Mouse (Mus musculus): ENCODE results near the gene Tfdp2. TPM values are rescaled to one million over a fixed set of nuclear protein-coding genes. Genes with fewer than 3 reads are reported as not detected.
"Not testable (repeated sequence)": the region's sequence is repeated elsewhere in the genome, so short reads cannot be mapped to it uniquely, and the experiment has no call there.

Gene Tfdp2
- total RNA-seq, 2 experiments from 2014 or later = 48.6 to 49.1 TPM

DNA sequence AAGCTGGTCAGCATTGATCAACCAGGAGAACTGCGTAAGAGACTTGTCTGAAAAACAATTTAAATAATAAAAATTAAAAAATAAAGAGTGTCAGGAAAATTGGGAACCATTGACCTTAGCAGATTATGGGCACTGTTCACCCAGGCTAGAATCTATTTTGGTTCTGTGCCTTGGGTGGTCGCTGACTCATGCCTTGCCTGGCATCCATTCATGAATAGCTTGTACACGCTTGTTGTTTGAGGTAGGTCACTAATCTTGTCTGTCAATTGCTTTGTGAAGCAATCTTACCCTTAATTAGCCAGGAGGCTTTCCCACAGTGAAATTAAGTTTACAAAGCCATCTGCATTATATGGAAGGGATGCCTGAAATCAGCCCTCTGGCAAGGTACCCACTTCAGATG lies 112.7 kb downstream of the Tfdp2 start:
- DNase-seq = no peak

DNA sequence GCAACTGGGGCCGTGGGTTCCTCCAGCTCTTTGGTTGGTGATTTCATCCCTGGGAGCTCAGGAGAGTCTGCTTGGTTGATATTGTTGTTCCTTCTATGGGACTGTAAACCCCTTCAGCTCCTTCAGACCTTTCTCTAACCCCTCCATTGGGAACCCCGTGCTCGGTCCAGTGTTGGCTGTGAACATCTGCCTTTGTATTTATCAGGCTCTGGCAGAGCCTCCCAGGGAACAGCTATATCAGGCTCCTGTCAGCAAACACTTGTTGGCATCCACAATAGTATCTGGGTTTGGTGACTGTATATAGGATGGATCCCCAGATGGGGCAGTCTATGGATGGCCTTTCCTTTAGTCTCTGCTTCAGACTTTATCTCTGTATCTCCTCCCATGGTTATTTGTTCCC lies 116.0 kb downstream of the Tfdp2 start:
- DNase-seq = no peak

DNA sequence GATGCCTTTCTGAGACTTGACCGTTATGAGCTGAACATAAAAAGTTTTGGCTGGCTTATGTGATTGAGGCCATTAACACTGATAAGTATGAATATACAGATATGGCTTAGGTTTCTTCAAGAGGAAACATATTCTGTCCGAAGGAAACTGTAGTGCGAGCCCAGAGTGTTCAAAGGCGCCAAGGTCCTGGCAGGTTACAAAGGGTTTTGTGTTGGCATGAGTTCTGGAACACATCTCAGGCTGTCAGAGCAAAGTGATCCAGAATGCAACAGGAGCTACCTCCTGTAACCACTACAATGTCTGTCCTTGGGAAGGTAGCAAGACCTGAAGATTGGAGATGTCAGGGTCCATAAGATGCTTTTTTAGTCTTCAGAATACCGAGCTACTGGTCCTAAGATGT lies 123.3 kb downstream of the Tfdp2 start:
- DNase-seq = no peak

DNA sequence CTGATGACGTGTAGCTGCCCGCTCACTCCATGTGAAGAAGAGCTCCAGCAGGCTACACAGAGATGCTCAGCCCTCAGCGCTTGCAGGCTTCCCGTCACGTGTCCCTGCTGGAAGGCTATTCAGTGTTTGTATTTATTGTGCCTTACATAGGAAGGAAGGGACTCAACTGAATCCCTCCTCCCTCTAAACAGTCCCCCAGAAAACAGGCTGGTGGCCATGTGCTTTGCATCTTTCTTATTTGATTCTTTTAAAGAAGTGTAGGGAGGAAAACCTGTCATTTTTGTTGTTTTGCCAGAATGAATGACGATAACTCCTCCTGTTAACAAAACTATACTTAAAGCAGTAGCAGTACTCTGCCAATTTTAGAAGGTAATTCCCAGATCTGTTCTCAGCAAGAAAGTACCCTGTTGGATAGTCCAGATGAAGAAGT lies 124.5 kb downstream of the Tfdp2 start:
- no peak for DNase-seq

DNA sequence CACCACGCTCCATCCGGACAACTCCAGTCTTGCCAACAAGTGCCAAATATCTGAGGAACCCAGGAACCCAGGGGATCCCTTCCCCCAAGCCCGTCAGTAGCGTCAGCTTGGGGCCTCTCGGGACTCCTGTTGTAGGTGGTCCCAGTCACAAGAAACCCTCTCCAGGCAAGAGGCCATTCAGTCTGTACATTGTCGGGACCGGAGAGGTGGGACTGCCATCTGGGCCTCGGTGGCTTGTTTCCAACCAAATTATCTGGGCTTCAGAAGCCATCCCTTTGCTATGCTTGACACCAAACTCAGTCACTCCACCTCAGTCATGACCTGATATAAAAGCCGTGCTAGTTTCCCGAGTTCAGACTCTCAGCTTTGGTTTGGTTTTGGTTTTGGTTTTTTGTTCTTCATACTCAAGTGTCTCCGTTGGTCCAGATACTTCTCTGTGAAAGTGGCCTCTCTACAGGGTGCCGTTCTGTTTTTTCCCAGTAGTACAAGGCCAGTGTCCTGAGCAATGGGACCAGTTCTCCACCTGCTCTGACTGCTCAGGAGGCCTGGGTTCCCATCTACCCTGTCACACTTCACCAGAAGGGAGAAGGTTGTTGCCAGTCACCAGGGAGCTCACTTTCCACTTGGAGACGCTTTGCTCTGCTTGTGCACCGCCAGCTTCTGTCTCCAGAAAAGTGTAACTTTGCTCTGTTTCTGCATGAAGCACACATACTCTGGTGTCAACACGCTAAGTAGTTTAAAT lies 126.5 kb downstream of the Tfdp2 start:
- no peak for DNase-seq

DNA sequence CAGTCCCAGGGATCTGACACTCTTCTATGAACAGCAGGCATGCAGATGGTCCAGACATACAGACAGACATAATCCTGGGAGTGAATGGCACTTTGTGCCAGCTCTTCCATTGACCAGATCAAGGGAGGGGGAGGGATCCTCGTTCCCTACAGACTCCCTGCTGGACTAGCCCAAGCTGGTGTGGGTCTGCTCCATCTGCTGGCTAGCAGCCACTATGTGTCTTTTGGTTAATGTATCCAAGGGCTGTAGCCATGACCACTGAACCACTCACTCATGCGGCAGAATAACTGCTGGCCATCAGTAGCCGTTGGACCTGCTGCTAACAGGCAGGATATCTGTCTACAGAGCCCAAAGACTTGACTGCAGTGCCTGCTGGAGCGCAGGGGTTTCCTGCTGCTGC lies 128.4 kb downstream of the Tfdp2 start:
- no peak for DNase-seq

DNA sequence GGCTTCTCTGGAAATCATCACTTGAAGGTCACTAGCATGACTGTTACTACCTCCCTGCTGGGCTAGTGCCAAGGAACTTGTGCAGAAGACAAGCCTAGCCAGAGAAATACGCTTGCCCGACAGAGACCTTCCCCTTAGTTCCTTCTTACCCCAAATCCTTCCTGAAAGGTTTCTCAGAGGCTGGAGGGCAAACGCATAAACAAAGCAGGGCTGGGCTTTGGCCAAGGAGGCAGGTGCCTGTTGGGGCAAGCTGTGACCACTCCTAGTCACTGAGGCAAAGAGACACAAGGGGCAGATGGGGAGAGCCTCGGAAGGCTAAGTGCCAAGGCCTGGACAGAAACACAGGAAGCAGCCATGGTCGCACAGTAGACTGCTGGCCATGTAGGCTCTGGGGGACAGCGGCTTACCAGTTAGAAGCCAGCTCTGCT lies 130.4 kb downstream of the Tfdp2 start:
- DNase-seq = peak; percentile 20

DNA sequence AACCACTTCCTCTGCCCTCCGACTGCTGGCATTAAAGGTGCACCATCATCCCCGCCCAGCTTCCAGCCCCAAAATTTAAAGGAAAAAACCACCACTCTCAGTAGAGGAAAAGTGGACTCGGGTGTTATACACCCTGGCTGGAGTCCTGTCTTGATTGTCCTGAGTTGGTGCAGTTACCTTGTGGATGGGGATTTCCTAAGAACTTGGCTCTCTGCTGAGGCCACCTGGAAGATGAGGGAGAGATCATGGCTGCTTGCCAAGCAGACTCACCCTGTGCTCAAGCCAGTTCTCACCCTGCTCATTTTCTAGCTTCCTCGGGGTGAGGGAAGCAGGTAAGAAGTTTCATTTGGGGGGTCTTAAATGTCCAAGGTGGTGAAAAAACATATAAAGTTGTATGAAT lies 132.2 kb downstream of the Tfdp2 start:
- no peak for DNase-seq

DNA sequence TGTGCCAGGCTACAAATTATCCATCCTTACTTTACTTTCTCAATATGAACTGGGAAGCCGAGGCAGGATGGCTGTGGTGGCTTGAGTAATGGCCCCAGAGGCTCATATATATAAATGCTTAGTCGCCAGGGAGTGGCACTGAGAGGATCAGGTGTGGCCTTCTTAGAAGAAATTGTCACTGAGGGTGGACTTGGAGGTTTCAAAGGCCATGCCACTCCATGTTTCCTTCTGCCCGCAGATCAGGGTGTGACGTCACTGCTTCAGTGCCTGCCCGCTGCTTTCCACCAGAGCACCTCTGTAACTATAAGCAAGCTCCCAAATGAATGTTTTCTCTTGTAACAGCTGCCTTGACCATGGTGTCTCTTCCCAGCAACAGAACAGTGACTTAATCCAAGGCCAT lies 135.1 kb downstream of the Tfdp2 start:
- DNase-seq = no peak

DNA sequence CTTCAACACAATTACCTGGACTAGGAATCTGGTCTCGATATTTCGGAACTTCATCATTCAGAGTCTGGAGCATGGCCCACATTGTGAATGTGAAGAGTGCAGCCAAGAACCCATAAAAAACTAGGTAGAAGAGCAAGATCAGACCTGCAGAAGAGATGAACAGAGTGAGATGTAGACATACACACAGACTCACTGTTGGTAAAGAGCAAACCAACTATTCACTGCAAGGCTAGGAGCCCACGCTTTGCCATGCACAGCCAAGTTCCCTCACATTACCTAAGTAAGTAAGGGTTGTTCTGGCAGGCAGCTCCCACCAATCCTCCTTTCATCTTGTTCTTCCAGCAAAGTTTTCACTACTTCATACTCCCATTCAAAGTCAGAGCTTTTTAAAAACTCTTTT lies 149.7 kb downstream of the Tfdp2 start:
- no peak for DNase-seq

DNA sequence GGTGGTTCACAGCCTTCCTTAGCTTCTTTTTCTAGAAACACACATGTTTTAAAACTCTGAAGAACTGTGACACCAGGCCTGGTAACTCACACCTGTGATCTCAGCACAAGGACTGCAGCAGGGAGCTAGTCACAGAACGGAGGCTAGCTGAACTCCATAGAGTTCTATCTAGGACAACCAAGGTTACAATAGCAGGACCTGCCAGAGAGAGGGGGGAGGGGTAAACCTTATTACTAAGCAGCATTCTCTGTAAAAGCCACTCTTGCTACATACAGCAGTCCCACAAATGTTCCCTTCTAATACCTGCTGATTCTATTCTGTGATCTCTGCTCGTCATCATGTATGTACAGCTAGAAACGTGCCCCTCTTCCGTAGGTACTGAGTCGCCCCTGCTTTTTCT lies 152.8 kb downstream of the Tfdp2 start:
- DNase-seq = no peak

DNA sequence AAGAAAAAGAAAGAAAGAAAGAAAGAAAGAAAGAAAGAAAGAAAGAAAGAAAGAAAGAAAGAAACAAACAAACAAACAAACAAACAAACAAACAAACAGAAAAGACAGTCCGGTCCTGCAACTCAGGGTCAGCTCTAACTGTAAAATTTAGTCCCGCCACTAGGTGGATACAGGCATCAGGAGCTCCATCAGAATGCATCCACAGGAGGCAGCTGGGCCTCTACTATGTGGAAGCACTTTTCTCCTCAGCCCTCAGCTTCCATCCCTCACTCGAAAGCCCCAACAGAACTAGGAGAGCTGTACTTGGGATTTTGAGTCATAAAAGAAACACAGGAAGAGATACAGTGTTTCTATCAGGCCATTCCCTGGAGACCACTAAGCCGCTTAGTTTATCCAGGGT lies 153.9 kb downstream of the Tfdp2 start:
- peak; percentile 49 for DNase-seq

DNA sequence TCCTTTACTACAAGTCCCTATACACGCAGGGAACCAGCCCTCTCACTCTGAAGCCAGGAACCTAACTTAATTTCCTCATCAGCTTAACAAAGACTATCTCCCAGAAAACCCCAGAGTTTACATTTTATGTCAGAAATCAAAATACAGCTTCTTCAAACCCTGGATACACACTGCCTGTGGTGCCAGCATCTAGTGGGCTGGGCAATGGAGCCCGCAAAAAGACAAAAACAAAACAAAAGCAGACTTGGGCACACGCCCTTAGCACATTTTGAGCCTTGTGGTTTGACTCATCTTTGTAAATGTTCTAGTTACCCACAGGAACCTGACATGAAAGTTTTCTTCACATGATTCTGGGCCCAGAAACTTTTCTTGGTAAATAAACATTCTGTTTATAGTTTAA lies 154.4 kb downstream of the Tfdp2 start:
- no peak for DNase-seq

DNA sequence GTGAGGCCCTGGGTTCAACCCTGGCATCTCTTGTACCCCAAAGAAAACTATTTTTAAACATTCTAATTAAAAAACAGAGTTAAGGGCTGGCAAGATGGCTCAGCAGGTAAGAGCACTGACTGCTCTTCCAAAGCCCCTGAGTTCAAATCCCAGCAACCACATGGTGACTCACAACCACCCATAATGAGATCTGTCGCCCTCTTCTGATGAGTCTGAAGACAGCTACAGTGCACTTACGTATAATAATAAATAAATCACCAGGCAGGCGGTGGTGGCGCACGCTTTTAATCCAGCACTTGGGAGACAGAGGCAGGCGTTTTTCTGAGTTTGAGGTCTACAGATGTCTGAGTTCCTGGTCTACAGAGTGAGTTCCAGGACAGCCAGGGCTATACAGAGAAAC lies 155.7 kb downstream of the Tfdp2 start:
- not testable (repeated sequence) for DNase-seq

DNA sequence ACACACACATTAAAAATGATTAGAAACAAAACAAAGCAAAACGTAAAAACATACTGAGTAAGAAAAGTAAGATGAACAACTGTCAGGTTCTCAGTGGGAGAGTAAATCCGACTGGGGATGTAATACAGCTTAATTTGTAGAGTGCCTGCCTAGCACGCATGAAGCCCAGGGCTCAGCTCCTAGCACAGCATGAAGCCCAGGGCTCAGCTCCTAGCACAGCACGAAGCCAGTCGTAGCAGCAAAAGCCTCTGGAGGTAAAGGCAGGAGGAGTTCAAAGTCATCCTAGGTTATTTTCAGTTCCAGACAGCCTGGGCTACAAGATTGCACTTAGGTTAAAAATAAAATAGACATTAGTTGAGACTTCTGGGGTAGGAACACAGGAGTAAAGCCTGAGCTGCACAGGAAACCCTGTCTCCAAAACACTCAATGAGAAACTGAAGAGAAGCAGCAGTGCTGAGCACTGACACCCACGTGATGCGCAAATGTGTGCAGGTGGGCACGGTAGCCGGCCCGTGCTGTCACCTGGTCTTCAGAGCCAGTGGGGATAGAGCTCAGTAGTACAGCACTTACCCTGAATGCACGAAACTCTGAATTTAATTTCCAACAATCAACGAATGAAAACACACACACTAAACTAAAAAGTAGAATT lies 157.2 kb downstream of the Tfdp2 start:
- no peak for DNase-seq

DNA sequence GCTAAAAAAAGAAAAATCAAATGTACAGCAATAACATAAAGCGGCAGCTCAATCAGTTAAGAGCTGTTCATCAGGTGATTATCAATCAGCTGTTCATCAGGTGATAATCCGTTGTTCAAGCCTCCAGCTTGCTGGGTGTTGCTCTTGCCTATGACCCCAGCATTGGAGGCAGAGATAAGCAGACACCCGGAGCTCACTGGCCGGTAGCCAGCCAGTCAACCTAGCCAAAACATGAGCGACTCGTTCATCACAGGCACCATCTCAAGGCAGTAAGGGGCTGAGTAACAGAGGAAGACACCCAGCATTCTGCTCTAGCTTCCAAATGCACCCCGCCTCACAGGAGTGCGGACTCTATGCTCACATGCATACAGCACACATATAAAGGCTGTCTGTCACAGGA lies 157.7 kb downstream of the Tfdp2 start:
- peak; percentile 38 for DNase-seq

DNA sequence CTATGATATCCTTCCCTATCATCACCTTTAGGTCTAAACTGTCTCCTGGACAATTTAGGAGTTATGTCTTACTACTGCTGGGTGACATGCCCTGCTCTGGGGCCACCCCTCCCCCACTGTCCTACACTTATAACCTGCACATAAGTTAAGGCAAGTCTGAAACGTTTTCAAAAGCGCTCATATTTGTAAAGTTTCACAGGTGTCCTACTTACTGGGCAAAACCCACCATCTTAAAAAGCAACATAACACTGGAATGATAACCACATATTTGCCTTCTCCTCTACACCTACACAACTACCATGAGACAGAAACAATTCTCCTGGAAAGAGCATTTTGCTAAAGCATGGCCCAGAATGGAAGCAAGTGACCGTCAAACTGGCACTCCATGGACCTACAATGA lies 164.0 kb downstream of the Tfdp2 start:
- DNase-seq = no peak

DNA sequence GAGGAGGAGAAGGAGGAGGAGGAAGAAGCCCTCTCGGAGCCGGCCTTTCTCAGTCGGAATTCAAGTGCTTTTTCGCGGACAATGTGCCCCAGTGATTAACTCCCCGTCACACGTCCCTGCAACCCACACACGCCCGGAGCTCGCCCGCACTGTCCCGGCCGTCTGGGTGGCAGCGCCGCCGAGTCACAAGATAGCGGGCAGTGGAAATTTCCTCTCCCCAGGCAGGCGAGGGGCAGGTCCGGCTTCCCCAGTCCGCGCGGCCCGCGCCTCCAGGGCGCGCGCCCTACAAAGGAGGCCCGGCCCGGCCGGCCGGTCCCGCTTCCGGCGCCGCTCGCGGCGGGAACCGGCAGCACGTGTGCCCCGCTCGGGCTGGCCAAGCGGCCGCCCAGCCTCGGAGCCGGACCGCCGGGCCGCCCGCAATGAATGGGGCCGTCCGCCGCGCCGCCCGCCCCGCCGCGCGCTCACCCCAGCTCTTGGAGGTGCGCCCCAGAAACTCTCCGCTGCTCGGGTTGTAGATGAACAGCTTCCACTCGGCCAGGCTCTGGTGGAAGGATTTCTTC lies 167.6 kb downstream of the Tfdp2 start:
- DNase-seq = peak; percentile 72

DNA sequence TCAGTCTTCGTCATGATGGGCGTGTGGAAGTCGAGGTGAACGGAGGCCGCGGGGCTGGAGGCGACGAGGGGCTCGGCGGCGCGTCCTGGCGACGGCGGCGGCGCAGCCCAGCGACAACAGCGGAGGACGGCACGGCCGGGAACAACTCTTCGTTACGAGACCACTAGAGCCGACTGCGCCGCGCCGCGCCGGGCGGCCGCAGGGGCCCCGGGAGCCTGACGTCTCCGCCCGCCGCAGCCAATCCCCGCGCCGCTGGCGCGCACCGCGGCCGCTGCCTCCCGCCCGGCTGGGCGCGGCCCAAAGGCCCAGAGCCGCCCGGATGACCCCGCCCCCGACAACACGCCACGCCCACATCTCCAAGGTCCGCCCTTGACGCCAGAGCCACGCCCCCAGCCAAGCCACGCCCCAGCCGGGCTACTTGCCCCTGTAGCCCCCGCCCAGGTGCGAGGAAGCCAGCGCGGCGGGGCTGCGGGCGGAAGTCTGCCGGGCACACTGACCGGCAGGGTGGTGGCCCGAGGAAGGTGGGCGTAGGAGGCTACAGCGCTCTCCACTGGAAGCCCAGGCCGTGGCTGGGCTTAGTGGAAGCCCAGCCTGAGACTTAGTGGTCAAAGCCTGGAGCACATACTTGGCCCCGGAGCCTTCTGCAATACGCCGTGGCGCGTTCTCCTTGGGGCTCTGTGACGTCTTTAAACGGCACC lies 168.2 kb downstream of the Tfdp2 start, which contains the start of gene Atp1b3:
Gene Atp1b3 (minus strand): TSS at position 302 of the 698 bp plus-strand sequence.
- peak; percentile 100 for DNase-seq

DNA sequence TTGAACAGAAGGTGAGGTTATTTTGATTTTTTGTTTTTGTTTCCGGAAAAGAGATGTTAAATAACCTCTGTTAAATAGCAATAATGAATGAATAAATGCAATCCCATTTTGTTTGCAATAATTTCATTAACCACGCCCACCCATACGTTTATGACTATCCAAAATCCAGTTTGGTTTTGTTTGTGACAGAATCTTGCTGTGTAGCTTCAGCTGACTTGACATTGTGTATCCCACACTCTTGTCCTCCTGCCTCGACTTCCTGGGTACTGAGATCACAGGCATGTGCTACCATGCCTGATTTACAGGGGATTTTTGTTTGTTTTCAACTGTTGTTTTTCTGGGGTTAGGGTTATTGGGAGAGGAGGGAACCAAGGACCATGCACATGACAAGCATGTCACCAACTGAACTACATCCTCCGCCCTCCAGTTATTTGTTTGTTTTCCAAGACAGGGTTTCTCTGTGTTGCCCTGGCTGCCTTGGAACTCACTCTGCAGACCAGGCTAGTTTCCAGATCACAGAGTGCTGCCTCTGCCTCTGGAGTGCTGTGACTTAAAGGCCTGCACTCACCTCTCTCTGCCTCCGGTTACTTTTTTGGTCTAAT lies 169.3 kb downstream of the Tfdp2 start:
- DNase-seq = no peak

DNA sequence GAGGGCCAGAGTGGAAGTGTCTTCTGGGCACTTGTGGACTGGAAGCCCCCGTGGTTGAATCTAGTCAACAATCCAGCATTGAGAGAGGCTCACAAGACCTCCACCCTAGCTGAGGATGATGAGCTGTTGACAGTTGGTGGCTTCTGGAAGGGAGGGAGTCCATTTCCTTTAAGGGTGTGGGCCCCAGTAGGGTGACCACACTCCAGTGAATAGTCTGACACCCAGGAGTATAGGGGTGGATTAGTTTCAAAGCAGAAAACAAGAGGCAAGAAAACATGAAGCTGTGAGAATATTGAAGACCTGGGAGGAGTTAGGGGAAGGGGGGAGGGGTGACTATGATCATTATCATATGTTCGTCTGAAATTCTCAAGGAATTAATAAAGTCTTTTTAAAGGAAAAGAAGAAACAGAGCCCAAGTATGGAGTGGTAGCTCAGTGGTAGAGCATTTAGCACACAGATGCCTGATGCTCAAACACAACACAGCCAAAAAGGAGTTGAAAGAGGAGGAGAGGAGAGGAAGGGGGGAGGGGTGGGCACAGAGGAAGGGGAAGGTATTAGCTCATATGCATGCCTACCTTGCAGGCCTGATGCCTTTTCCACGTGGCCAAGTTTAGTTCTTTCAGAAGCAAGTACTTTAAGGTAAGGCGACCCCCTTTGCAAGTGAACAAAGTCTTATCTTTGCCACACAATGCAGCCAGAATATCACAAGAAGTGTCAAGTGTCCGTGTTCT lies 173.7 kb downstream of the Tfdp2 start:
- DNase-seq = no peak

DNA sequence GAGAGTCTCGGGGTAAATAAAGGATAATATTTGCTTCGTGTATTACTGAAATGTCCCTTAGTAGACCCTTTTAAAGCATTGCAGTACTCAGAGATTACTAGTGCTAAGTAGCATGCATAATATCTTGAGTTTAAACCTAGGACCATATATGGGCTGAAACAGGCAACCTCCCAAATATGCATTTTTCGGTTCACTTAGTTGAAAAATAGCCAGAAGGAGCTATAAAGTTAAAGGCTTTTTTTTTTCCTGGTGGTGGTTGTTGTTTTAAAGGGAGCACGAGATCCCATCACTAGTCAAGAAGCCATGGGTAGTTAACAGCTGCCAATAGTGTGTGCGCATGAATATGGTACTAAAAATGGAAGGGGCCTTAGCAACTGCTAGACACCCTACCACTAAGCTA lies 175.0 kb downstream of the Tfdp2 start:
- DNase-seq = no peak

Data from gastrocnemius, postnatal 10 days (tissue).